Mouse (Mus musculus): Measurements from ENCODE around the gene Lrp2.

- no peak for TF ChIP-seq HCFC1 (IDR thresholded peaks at IDR 0.05; ENCODE audit: borderline replicate concordance, insufficient read depth, low read length)
- no peak for TF ChIP-seq ZC3H11A (IDR thresholded peaks at IDR 0.05; ENCODE audit: borderline replicate concordance, low read depth, low read length)
- TF ChIP-seq ZNF384 (IDR thresholded peaks at IDR 0.05; ENCODE audit: low read depth, low read length) = no peak
Observed at GRCm38 (mm10) chr2:69493130-69493529, 92.7 kb downstream of the Lrp2 start.
